Mouse (Mus musculus) neural tube, embryonic 11.5 days (tissue): ENCODE results near the gene Glipr1. TPM values are rescaled to one million over a fixed set of nuclear protein-coding genes. Genes with fewer than 3 reads are reported as not detected.

ENCODE experiments used
- ATAC-seq: fragments of 200-750 bp; cut with Nextera tagmentation; 2 replicates; pipeline ENCODE4 v1.8.0; 2017; ENCODE audit warnings: moderate number of reproducible peaks, mild to moderate bottlenecking, moderate TSS enrichment, moderate library complexity; ENCODE audit not compliant: insufficient read depth, low FRiP score, low TSS enrichment
- DNase-seq: peaks from one replicate; pipeline ENCODE4 v3.0.0-alpha.2; 2015; ENCODE audit warnings: low spot score
- H3K27ac ChIP-seq: fragments of 300-500 bp; sonication (generic); 2 replicates; pipeline ENCODE4 v1.5.1; 2014; ENCODE audit warnings: low read depth, mild to moderate bottlenecking, low read length
- H3K27me3 ChIP-seq: fragments of 300-500 bp; sonication (generic); 2 replicates; pipeline ENCODE4 v1.6.1; 2014; ENCODE audit warnings: mild to moderate bottlenecking, low read length, mixed read lengths; ENCODE audit not compliant: control insufficient read depth, insufficient read depth
- H3K36me3 ChIP-seq: fragments of 300-500 bp; sonication (generic); 2 replicates; pipeline ENCODE4 v1.6.1; 2014; ENCODE audit warnings: mild to moderate bottlenecking, low read length, moderate library complexity, mixed read lengths; ENCODE audit not compliant: control insufficient read depth, insufficient read depth
- H3K4me1 ChIP-seq: fragments of 300-500 bp; sonication (generic); 2 replicates; pipeline ENCODE4 v1.6.1; 2014; ENCODE audit warnings: low read length, mixed read lengths; ENCODE audit not compliant: control insufficient read depth, insufficient read depth
- H3K4me2 ChIP-seq: fragments of 300-500 bp; sonication (generic); 2 replicates; pipeline ENCODE4 v1.6.1; 2014; ENCODE audit warnings: low read depth, mild to moderate bottlenecking, moderate library complexity
- H3K4me3 ChIP-seq: fragments of 300-500 bp; sonication (generic); 2 replicates; pipeline ENCODE4 v1.5.1; 2014; ENCODE audit warnings: low read depth, low read length
- H3K9ac ChIP-seq: fragments of 300-500 bp; sonication (generic); 2 replicates; pipeline ENCODE4 v1.6.1; 2014; ENCODE audit warnings: mild to moderate bottlenecking, low read length
- H3K9me3 ChIP-seq: fragments of 300-500 bp; sonication (generic); 2 replicates; pipeline ENCODE4 v1.6.1; 2016; ENCODE audit warnings: low read length; ENCODE audit not compliant: control insufficient read depth
- WGBS: fragments of 180-500 bp; shearing (Covaris S2); extraction: QIAGEN DNeasy Blood & Tissue Kit; methylation state at CpG from one replicate; pipeline ENCODE4 v1.1.7; 2014; 5-methylcytosine and 5-hydroxymethylcytosine counted together
- polyA plus RNA-seq: library from polyadenylated mRNA; unstranded; fragments of >200 nt; fragmentation: Nextera tagmentation; extraction: Ambion mirVana; gene quantifications from 2 replicates; pipeline ENCODE4 v1.2.1, GENCODE M21; 2014

The Glipr1 gene
- polyA plus RNA-seq, 1 experiment from 2014 or later: 1.3 TPM

DNA sequence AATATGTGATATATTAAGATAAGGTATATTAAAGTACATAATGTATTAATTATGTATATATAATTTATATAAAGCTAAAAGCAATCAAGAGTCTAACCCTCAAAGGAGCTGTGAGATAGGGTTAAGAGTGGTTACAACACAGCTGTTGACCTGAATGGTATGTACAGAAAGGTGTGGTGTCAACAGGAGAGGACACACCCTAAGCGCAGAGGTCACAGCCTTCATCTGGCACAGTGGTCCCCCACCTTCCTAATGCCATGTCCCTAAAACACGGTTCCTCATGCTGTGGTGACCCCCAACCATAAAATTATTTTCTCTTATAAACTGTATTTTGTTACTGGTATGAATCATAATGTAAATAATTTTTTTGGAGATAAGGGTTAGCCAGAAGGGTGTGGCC lies 1.1 kb downstream of the Glipr1 start:
- no peaks in the 10 kb centered on the region for H3K36me3 ChIP-seq
- H3K27ac ChIP-seq: no peak overlapping the region
- H3K4me3 ChIP-seq: no peak overlapping the region
- no peak overlapping the region for H3K4me2 ChIP-seq
- H3K4me1 ChIP-seq: no peaks in the 10 kb centered on the region
- H3K9me3 ChIP-seq: no peaks in the 10 kb centered on the region
- H3K27me3 ChIP-seq: no peaks in the 10 kb centered on the region
- WGBS: 94% methylated on average over 2 of the region's 2 CpGs
- no peak for DNase-seq
- no peak overlapping the region for H3K9ac ChIP-seq
- no peak for ATAC-seq

GRCm38 (mm10) chr10:112000568-112000967 lies 1.9 kb downstream of the Glipr1 start:
- Histone ChIP-seq H3K4me2 (no peak overlapping the region), H3K9me3 (no peaks in the 10 kb centered on the region), H3K4me1 (no peaks in the 10 kb centered on the region), H3K4me3 (no peak overlapping the region), H3K27ac (no peak overlapping the region), H3K9ac (no peak overlapping the region), H3K36me3 (no peaks in the 10 kb centered on the region), H3K27me3 (no peaks in the 10 kb centered on the region)
- WGBS: 91% methylated on average over 5 of the region's 5 CpGs
- DNase-seq (no peak), ATAC-seq (no peak)

- Histone ChIP-seq H3K4me2 (no peak overlapping the region), H3K27me3 (no peaks in the 10 kb centered on the region), H3K9ac (no peak overlapping the region), H3K9me3 (no peaks in the 10 kb centered on the region), H3K4me1 (no peaks in the 10 kb centered on the region), H3K27ac (no peak overlapping the region), H3K36me3 (no peaks in the 10 kb centered on the region), H3K4me3 (no peak overlapping the region)
- WGBS: 63% methylated on average over 3 of the region's 3 CpGs
- DNase-seq (no peak), ATAC-seq (no peak)
These were observed 2.7 kb downstream of the Glipr1 start for GRCm38 (mm10) chr10:111999765-112000164.

DNA sequence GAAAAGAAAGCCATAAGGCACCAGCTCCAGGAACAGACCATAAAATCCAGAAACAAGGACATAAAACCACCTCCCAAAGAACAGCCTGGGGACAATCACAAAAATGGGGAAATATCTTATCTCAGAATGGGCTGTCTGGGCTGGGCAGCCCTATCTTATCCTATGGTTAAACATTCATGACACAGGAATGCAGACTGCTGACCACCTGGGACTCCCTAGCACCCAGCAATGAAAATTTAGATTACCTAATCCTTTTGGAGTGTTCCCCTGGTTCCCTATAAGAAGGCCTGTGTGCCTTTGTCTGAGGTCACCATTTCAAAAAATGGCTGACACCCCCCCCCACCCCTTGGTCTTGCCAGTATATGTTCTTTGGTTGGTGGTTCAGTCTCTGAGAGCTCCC lies 4.8 kb downstream of the Glipr1 start:
- Histone ChIP-seq H3K4me3 (no peak overlapping the region), H3K36me3 (no peaks in the 10 kb centered on the region), H3K4me1 (no peaks in the 10 kb centered on the region), H3K4me2 (no peak overlapping the region), H3K27me3 (no peaks in the 10 kb centered on the region), H3K9ac (no peak overlapping the region), H3K27ac (no peak overlapping the region), H3K9me3 (no peaks in the 10 kb centered on the region)
- DNase-seq: no peak
- no peak for ATAC-seq

- whole genome bisulfite sequencing: 86% methylated on average over 8 of the region's 8 CpGs
- Histone ChIP-seq H3K27ac (no peak overlapping the region), H3K9me3 (no peaks in the 10 kb centered on the region), H3K36me3 (no peaks in the 10 kb centered on the region), H3K9ac (no peak overlapping the region), H3K27me3 (no peaks in the 10 kb centered on the region), H3K4me1 (no peaks in the 10 kb centered on the region), H3K4me2 (no peak overlapping the region), H3K4me3 (no peak overlapping the region)
- DNase-seq (no peak), ATAC-seq (no peak)
These were observed 5.5 kb downstream of the Glipr1 start for GRCm38 (mm10) chr10:111996911-111997347.

GRCm38 (mm10) chr10:111996549-111996904 lies 5.9 kb downstream of the Glipr1 start:
- Histone ChIP-seq H3K4me3 (no peak overlapping the region), H3K4me1 (no peaks in the 10 kb centered on the region), H3K4me2 (no peak overlapping the region), H3K36me3 (no peaks in the 10 kb centered on the region), H3K27me3 (no peaks in the 10 kb centered on the region), H3K9me3 (no peaks in the 10 kb centered on the region), H3K27ac (no peak overlapping the region), H3K9ac (no peak overlapping the region)
- no peak for ATAC-seq
- WGBS: 91% methylated on average over 7 of the region's 7 CpGs
- no peak for DNase-seq

DNA sequence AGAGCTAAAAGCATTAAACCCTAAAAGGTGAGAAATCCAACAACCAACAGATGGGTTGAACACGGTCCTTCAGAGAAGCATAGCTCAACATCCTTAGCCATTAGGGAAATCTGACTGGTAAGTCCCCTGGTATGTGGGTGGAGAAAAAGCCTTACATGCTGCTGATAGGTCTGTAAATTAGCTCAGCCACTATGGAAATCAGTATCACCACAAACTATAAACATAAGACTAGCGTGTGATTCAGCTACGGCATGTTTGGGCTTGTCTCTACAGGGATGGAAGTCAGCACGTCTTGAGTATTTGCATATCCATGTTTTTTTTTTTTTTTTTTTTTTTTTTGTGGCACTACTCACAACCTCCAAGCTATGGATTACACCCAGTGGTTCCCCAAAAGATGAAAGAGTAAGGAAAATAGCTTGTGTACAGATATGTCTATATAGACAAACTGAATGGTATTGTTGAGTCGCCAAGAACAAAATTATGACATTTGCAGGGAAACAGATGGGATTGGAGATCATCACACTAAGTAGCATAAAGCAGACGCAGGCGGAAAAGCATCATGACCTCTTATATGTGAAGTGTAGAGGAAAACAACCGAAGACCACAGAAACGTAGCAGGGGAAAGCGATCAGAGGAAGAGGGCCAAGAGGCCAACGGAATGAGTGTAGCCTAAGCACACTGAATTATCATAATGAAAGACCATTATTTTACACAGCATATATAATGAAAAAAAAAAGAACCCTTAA lies 6.5 kb downstream of the Glipr1 start:
- Histone ChIP-seq H3K27ac (no peak overlapping the region), H3K4me3 (no peak overlapping the region), H3K4me2 (no peak overlapping the region), H3K9me3 (no peaks in the 10 kb centered on the region), H3K36me3 (no peaks in the 10 kb centered on the region), H3K9ac (no peak overlapping the region), H3K27me3 (no peaks in the 10 kb centered on the region), H3K4me1 (no peaks in the 10 kb centered on the region)
- no peak for DNase-seq
- no peak for ATAC-seq
- WGBS: 95% methylated on average over 11 of the region's 11 CpGs

DNA sequence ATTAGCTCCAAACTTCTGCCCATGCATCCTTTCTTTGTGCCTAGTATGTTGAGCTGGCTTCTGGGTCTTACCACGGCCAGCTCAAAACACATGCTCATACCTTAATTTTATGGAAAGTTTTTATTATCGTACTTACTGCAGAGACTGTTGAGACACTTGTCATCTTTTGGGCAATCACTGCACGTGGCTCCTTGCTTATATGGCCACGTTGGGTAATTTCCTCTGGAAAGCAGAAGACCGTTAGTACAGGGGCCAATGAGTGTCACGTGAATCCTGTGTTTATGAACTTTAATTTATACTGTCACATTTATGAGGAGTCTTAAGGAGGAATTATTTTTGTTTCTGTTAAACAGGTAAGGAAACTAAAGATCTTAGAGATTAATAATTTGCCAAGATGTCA lies 16.0 kb downstream of the Glipr1 start:
- no peak overlapping the region for H3K9ac ChIP-seq
- no peak overlapping the region for H3K27ac ChIP-seq
- H3K27me3 ChIP-seq: no peaks in the 10 kb centered on the region
- no peak overlapping the region for H3K4me2 ChIP-seq
- peaks cover 6% of the 10 kb centered on the region; the same call in 1 of the 2 replicates for H3K36me3 ChIP-seq
- no peak for DNase-seq
- no peak for ATAC-seq
- no peak overlapping the region for H3K4me3 ChIP-seq
- H3K9me3 ChIP-seq: no peaks in the 10 kb centered on the region
- H3K4me1 ChIP-seq: no peaks in the 10 kb centered on the region
- WGBS: 94% methylated on average over 6 of the region's 6 CpGs

- Histone ChIP-seq H3K4me2 (no peak overlapping the region), H3K27me3 (no peaks in the 10 kb centered on the region), H3K4me3 (no peak overlapping the region), H3K4me1 (no peaks in the 10 kb centered on the region), H3K27ac (no peak overlapping the region), H3K9me3 (no peaks in the 10 kb centered on the region), H3K36me3 (peaks cover 6% of the 10 kb centered on the region; the same call in 1 of the 2 replicates), H3K9ac (no peak overlapping the region)
- ATAC-seq (no peak), DNase-seq (no peak)
- WGBS: 91% methylated on average over 5 of the region's 5 CpGs
These were observed 19.4 kb downstream of the Glipr1 start for GRCm38 (mm10) chr10:111983070-111983469.
